Mouse (Mus musculus) heart, adult 11 months (tissue): ENCODE data around the gene Elavl1.
A peak's percentile ranks its signal among the peaks of the same experiment; 100 is the strongest.

Experiments
- DNase-seq: peaks from one replicate; pipeline ENCODE4 v3.0.0; 2022

Elavl1 gene

DNA sequence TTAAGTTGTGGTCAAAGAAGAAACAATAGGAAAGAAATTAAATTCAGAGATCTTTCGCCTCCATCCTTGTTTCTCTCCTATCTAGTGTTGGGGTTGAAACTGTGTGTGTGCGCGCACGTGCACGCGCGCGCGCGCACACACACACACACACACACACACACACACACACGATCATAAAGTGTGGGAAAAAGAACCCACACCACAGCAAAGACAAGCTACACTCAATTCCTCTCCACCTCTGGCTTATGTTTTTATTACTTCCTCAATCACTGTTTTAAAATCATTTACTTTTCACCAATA, 5.7 kb downstream of the Elavl1 start:
- no peak for DNase-seq

DNA sequence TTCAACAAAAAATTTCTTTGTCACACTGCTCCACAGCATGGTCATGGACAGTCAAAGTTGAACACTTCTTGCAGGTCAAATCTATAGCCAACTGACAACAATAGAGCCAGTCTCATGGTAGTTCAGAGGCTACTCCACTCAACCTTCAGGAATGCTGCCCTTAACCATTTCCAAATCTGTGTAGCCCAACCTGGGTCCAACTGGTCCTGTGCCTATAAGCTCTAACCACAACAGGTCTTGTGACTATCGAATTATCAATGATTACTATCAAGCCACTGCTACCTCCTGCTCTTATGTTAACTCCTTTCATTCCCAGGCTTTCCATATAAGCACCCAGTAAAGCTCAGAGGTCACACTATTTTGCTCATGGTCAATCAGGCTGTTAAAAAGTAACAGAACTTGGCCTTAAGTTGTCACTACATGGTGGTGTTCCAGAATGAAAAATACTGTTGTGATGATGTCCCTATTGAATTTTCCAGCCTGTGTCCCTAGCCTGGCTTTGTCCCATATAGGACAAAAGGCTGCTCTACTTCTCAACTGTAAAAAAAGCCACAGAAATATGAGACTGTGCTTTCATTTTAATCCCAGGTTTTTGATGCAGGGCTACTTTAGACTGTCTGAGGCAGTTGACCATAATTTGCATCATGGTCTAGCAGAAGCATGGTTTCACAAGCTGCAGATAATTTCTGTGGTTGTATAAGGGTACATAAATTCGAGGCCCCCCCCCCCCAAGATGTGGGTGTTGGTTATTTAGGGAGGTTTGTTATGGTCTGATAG, 6.2 kb downstream of the Elavl1 start:
- DNase-seq: peak; percentile 72

DNA sequence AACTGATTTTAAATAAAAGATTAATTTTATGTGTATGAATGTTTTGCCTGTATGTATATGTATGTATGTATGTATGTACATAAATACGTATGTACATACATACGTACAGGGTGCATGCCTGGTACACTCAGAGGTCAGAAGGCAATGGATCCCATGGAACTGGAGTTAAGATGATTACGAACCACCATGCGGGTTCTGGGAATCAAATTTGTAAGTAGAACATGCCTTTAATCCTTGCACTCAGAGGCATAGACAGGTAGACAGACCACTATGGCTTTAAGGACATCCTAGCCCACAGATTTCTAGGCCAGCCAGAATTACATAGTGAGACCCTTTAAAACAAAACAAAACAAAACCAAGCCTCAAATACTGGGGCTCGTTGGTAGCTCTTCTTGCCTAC, 7.1 kb downstream of the Elavl1 start:
- peak; percentile 72 for DNase-seq

DNA sequence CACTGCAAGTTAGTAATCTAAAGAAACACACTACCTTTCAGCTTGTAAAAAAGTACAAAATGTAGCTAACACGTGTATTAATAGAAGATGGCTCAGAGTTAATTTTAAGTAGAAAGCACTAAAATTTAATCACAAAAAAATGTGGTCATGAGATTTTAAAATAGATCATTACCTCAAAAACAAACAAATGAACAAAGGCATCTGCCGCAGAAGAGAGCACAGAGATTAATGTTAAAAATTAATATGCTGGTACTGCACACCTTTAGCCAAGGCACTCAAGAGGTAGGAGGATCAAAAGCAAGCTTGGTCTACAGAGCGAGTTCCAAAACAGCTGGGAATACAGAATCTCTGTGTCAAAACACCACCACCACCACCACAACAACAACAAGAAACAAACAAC, 10.4 kb downstream of the Elavl1 start:
- DNase-seq: no peak

DNA sequence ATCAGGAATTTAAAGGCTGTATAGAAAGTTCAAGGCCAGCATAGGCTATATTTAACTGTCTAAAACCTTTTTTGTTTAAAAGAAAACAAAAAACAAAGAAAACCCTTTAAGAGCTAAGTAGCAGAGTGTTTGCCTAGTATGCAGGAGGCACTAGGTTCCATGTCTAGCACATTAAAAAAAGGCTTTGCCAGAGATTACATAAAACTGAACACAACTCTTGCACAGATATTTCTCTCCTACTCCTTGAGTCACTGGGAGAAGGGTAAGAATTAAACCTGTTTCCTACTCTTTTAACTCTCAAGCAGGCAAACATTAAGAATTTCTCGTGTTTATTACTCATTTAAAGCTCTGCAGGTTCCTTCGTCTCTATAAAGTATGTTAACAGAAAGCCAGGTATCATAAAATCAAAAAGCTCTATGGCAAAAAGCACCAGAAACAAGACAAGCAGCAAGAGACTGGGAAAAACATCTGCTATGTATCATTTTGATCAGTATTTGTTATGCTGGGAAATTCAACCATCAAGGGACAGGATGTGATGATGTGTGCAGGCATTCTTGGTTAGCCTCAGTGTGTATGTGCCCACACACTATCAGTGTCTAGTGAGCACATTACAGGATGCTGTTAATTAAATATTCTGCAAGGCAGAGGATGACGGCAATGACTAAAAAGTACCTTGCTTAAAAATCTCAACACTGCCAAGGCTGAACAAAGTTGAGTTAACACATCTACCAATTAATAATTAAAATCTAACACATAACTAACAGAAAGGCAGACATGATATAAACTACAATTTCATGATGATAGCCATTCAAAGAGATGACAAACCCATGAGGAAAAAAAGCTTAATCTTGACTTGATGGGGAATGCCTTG, 11.7 kb downstream of the Elavl1 start:
- DNase-seq: peak; percentile 74

DNA sequence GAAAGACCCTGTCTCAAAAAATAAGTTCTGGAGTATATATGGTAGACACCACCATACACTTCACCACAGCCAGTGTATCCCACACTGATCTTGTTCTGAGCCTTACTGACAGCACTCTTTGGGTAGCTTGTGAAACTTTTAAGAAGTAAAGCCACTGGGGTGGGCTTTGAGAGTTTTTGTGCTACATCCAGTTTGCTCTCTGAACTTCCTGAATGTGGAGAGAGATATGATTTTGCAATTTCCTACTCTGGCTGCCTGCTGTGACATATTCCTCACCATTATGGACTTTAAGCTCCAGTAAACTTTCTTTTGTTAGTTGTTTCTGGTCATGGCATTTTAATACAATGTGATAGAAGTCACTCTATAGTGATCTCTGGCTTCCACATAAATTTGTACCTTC, 13.1 kb downstream of the Elavl1 start:
- peak; percentile 53 for DNase-seq

DNA sequence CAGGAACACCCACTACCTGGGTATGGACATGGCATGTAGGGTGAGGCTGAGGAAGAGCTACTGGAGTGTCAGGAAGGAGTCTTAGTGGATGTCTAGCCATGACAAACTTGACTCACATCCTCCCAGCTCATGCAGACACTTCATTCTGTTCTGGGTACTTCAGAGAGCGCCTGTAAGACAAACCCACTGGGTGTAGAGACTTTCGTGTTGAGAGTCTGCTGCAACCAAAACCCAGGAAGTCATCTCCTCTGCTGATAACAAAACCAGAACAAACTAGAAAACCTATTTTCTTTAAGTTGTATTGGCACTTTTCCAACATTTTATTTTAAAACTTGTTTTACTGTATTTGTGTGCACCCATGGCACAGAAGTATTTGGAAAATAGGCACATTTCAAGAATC, 19.4 kb downstream of the Elavl1 start:
- no peak for DNase-seq

DNA sequence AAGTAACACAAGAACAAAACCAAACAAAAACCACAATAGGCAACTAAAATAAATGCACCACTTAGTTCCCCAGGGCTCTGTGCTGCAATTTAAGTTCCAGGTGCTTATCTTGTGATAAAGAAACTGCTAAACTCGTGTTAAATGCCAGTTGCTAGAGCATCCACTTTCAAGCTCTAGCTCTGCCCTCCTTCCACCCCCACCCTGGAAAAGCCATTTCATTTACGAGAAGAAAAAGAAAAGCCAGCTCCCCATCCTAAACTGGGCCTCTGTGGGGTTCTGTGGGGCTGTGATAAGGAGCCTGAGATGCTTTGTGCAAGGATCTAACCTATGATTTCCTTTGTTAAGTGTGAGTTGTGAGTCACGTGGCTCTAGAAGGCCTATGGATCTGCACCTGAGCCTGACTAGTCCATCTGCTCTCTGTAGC, 21.1 kb downstream of the Elavl1 start:
- DNase-seq: no peak

DNA sequence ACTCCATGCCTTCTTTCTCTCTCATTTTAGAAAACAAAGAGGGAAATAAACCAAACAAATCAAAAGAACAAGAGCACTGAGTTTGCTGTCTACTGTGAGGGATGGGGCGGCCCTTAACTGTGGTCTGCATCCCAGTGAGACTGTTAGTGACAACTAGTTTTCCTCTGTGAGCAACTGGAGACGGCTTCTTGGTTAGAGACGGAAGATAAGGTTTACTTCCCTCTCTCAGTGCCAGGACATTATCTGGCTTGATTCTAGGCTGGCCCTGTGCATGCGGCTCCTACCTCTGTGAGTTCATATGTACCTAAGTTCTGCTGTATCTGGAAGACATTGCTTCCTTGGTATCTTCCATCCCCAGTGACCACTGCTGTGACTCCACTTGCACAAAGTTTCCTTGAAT, 27.4 kb downstream of the Elavl1 start:
- DNase-seq: no peak

DNA sequence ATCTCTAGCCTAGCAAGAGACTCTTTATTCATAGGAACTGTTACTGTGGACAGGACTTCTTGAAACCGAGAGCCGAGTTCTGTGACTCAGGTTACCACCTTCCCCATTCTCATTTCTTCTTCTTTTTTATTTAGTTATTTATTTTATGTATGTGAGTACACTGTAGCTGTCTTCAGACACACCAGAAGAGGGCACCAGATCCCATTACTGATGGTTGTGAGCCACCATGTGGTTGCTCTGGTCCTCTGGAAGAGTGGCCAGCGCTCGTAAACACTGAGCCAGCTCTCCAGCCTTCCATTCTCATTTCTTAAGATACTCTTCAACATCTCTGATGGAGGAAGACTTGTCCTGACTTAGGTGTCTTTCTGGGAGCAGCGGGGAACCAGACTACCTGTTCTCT, 32.5 kb downstream of the Elavl1 start:
- no peak for DNase-seq

DNA sequence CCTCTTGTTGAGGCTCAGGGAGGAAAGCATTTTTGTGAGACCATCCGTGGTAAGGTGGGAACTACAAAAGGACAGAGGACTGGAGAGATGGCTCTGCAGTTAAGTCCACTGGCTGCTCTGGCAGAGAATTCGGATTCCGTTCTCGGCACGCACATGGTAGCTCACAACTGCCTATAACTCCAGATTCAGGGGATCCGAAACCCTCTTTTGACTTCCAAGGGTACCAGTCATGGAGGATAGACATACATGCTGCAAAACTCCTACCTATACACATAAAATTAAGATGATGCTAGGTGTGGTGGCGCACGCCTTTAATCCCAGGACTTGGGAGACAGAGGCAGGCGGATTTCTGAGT, 49.1 kb downstream of the Elavl1 start:
- no peak for DNase-seq

DNA sequence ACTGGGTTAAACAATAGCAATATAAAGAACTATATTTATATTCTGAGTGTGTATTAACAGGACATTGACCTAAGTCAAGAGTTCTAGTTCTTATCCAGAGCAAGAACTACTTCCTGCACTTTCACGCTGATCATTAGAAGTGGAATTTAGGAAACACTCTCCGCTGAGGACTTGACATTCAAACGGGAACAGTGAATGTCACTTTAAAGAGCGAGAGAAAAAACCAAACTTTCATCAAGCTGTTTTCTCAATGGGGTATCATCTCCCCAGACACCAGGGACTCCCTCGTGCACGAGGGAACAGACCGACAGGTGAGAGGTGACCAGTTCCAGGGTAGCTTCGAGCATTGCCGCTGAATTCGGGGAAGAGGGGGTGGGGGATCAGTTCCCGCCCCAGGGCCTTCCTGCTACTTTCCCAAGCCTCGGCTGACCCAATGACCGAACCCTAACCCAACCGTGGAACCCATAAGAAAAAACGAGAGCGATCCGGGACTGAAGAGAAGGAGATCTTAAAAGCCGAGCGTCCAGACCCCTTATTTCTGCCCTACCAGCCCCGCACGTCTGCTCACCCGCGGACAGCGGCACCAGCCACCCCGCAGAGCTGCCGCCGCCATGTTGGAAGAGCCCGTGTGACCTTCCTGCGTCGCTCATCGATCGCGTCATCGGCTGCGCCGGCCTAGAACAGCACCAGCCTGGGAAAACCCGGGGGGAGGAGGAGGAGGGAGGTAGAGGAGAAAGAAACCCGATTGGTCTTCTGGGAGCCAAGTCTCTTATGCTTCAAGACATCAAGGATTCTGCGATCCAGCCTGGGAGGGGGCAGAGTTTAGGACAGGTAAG, 49.7 kb downstream of the Elavl1 start, which contains the start of gene Timm44:
Gene Timm44 (minus strand): TSS at position 639 of the 836 bp plus-strand sequence.
- DNase-seq: peak; percentile 100

DNA sequence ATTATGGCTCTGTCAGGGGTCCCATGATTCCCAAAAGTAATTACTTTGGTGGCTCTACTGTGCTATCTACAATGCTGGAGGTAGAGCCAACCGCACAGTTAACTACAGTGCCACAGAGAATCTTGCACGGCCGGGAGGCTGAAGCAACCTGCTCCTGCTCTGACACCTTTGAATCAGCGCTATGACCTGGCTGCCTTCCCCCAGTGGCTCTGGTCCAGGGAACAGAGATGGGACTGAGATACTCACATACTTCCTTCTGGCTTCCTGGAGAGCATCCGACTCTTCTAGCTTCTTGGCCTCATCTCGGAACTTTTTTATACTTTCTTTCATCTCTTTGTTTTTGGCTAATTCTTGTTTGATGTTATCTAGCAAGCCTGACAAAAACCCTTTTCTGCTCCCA, 55.6 kb downstream of the Elavl1 start:
- DNase-seq: no peak

DNA sequence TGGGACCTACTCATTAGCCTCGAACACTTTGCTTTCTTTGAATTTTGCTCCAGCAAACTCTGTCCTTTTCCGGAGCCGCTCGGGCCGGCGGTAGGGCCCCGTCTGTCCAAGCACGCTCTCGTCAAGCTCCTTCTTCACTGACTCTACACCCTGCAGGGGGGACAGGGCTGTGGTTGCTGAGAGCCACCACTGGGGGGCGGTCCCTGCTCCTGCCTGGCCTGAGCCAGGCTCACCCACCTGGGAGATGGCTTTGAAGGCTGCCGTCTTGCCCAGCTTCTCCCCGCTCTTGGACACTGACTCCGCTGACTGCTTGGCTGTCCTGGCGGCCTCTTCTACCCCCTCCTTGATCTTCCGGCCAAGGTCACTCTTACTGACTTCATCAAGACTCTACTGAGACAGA, 57.6 kb downstream of the Elavl1 start:
- DNase-seq: no peak

DNA sequence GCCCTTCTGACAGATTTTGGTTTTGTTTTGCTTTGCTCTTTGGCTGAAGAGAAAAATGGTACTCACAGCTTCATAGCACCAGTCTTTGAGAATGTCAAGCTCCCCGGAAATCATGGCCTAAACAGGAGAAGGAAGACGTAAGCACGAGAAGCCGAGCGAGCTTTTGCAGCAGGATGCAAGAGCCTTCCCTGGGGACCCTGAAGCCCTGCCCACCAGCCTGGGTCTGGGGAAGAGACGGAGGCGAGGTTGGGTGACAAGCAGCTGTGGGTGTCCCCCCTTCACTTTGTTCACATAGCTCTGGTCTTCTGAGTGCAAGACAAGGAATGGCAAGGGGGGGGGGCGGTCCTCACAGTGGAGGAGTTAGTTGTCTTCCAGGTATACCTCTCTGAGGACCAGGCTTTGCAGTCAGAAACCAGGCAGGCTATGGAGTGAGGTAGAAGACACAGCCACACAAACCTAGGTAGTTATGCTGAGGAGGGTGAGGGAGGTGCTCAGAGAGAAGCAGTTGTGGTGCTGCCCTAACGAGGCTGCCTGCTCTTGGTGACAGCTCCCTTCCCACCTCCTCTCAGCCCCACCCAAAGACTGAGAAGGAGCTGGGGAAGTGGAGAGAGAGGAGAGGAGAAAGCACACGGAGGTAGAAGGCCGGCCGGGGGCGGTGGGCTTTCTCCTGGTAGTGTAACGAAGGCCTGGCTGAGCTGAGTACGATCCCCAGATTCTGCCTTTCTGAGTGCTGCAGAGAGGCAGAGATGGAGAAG, 59.9 kb downstream of the Elavl1 start:
- DNase-seq: peak; percentile 85

DNA sequence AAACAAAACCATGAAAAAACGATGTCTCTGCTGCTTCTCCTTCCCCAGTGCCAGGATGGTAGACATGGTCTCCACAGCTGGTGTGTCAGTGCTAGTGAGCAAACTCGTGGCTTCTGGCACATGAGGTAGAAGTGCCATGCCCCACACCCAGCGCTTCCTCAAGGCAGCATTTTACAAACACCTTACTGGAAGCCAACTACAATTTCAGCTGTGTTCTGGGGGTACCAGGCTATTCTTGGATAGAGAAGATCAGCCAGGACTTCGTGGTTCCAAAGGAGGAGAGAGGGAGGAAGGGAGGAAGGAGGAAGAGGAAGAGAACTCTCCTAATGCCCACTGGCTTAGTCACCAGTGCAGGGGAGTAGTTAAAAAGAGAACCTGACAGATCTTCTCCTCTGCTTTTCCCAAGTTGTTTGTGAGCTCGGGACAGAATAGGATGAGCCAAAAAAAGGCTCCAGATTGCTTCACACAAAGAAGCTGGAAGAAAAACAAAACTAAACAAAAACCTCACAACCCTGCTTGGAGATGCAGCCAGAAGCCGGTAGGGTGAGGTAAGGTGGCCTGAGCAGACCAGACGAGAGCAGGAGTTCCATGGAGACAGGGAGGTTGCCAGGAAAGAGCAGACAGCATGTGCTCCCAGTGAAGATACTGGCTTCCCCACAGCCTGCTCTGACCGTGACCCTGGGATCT, 62.0 kb downstream of the Elavl1 start:
- no peak for DNase-seq

DNA sequence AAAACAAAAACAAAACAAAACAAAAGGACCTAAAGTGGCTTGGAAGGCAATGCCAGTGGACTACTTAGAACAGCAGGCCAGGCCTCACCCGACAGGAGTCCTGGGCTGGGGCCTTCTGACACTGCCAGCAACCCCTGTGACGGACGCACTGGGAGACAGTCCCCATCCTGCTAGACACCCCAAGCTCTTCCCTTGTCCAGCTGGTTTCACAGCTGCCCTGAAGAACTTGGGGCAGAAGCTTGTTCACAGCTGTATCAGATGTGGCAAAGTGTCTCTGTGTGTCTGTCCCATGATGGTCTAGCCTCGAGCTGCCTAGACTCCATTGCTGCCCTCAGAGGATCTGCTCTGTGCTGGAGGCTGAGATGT, 65.4 kb downstream of the Elavl1 start:
- peak; percentile 90 for DNase-seq

DNA sequence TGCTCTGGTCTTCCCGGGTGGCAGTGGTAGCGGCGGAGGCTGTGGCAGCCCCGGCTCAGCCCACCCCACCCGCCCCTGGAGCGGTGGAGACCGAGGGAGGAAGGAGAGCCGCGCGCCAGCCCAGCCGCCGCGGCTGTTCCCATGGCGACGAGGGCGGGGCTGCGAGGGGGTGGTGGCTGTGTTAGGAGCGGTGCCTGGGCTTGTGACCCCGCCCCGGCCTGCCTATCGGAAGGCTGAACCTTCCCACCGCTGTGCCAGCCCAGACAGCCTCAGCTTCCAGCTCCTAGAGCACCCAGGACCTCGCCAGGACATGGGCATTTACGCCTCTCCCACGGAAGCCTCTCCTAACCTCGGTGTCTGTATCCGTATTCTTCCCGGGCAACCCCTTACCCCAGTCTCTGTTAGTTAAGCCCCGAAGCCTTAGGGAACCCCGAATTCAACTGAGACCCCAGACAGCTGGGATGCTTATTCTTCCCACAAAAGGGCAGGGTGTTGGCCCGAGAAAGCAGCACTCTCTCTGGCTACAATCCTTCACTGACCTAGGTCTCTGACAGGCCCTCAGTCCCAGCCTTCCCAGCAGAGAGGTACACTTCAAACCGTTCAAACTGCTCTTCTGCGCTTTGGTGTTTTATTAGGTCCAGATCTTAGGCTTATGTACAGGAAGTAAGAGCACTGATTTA, 65.9 kb downstream of the Elavl1 start, which contains the start of gene Ctxn1:
Gene Ctxn1 (minus strand): TSS at position 150 of the 680 bp plus-strand sequence.
- DNase-seq: peak; percentile 99

DNA sequence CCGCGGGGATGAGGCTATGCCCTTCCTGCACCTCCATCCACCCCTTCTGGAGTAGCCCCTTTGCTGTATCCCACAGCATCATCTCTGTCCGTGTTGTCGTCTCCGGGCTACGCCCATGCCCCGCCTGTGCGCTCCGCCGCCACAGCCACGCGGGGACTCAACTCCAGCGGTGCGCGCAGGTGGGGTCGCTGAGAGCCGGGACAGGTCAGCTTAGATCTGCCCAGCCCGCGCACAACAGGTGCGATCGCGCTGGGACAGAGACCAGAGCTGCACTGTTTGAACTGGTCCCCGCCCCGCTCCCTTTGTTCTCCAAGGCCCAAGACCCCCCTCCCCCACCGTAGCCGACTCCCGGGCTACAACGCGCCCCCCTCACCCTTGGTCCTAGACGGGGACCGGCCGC, 66.5 kb downstream of the Elavl1 start:
- peak; percentile 96 for DNase-seq

DNA sequence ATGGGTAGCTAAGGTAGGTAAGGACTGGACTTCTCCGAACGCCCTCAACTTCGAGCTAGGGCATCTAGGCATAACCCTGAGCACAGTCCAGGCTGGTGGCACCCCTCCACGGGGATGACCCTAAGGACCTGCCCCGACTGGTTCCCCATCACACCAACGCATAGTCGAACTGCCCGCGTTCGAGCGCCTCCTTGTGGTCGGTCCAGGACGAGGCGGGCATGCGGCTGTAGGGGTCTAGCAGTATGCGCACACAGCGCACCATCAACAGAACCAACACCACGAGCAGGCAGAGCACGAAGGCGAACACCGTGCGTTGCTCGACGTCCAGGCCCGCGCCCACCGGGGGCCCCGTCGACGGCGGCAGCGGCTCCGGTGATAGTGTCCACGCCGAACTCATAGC, 67.0 kb downstream of the Elavl1 start:
- peak; percentile 95 for DNase-seq

DNA sequence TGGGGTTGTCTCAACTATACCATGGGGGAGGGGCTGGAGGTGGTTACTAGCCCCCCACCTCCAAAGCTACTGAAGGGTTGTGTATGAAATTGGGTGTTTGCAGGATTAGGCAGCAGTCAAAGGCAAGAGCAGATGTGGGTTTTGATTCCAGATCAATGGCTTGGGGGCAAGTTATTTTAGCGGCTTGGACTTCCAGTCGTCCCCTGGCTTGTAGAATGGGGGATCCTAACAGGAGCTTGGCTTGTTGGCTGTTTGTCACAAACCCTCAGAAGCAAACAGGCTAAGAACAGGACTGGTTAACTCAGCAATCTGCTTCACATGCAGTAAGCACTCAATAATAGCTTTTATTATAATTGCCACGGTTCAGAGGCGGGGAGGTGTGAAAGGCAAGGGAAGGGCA, 67.9 kb downstream of the Elavl1 start:
- peak; percentile 74 for DNase-seq
